Mouse (Mus musculus) macrophage (primary cell): ENCODE results near the gene H2afz. TPM values are rescaled to one million over a fixed set of nuclear protein-coding genes. Genes with fewer than 3 reads are reported as not detected.
"Not testable (repeated sequence)": the region's sequence is repeated elsewhere in the genome, so short reads cannot be mapped to it uniquely, and the experiment has no call there.

Experiments
- H3K27ac ChIP-seq: fragments of 350-480 bp; formaldehyde crosslinking; 2 replicates; pipeline ENCODE4 v1.9.0; 2021
- H3K36me3 ChIP-seq: fragments of 350-480 bp; formaldehyde crosslinking; 2 replicates; pipeline ENCODE4 v1.9.0; 2021; ENCODE audit errors: inconsistent target
- H3K4me3 ChIP-seq: fragments of 350-480 bp; formaldehyde crosslinking; 2 replicates; pipeline ENCODE4 v1.9.0; 2021; ENCODE audit errors: inconsistent target
- H3K79me2 ChIP-seq: fragments of 350-480 bp; formaldehyde crosslinking; 2 replicates; pipeline ENCODE4 v1.9.0; 2021; ENCODE audit errors: inconsistent target
- WGBS: methylation state at CpG from one replicate; pipeline ENCODE4 v1.1.7; 2026; ENCODE audit warnings: inconsistent platforms; ENCODE audit not compliant: missing documents; 5-methylcytosine and 5-hydroxymethylcytosine counted together
- polyA plus RNA-seq: library from polyadenylated mRNA; stranded (reverse); fragments of 250-400 nt; gene quantifications from 3 replicates; pipeline ENCODE4 v1.2.4, GENCODE M21; 2018; ENCODE audit warnings: inconsistent platforms

H2afz gene
- polyA plus RNA-seq, 1 experiment from 2014 or later, result 124 TPM

DNA sequence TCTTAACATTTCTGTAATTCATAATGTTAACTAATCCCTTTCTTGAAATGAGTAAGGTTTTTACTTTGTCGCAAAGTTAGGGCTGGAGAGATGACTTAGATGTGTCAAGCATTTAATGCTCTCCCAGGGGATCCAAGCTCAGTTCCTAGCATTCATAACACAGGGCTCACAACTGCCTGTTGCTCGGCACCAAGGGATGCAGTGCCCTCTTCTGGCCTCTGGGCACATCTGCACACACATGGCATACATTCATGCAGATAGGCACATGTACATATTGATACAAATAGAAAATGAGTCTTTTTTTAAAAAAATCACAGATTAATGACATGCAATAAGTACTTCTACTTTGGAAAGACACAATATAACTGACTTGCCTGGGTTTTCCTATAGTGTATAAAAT is 13.1 kb upstream of the H2afz start:
- 96% methylated on average over 2 of the region's 2 CpGs for WGBS
- H3K4me3 ChIP-seq, result no peak overlapping the region
- no peaks in the 10 kb centered on the region for H3K36me3 ChIP-seq
- H3K27ac ChIP-seq, result no peak overlapping the region
- no peaks in the 10 kb centered on the region for H3K79me2 ChIP-seq

GRCm38 (mm10) chr3:137853011-137853410 is 11.3 kb upstream of the H2afz start:
- H3K36me3 ChIP-seq, H3K79me2 ChIP-seq, H3K4me3 ChIP-seq: not testable (repeated sequence)
- peak overlapping the region; percentile 19; the same call in 1 of the 2 replicates for H3K27ac ChIP-seq
- WGBS, result 63% methylated on average over 1 of the region's 1 CpGs

GRCm38 (mm10) chr3:137855328-137855727 is 9.0 kb upstream of the H2afz start:
- Histone ChIP-seq H3K79me2 (no peaks in the 10 kb centered on the region), H3K36me3 (no peaks in the 10 kb centered on the region), H3K27ac (no peak overlapping the region), H3K4me3 (no peak overlapping the region)
- 81% methylated on average over 3 of the region's 3 CpGs for WGBS

GRCm38 (mm10) chr3:137856061-137856460 is 8.2 kb upstream of the H2afz start:
- Histone ChIP-seq H3K36me3 (no peaks in the 10 kb centered on the region), H3K4me3 (no peak overlapping the region), H3K79me2 (no peaks in the 10 kb centered on the region), H3K27ac (no peak overlapping the region)
- WGBS, result 77% methylated on average over 7 of the region's 7 CpGs

- peaks cover 7% of the 10 kb centered on the region for H3K79me2 ChIP-seq
- H3K27ac ChIP-seq, result no peak overlapping the region
- H3K4me3 ChIP-seq, result no peak overlapping the region
- no peaks in the 10 kb centered on the region for H3K36me3 ChIP-seq
- 55% methylated on average over 8 of the region's 8 CpGs for WGBS
Observed at GRCm38 (mm10) chr3:137860394-137861170, 3.7 kb upstream of the H2afz start.

DNA sequence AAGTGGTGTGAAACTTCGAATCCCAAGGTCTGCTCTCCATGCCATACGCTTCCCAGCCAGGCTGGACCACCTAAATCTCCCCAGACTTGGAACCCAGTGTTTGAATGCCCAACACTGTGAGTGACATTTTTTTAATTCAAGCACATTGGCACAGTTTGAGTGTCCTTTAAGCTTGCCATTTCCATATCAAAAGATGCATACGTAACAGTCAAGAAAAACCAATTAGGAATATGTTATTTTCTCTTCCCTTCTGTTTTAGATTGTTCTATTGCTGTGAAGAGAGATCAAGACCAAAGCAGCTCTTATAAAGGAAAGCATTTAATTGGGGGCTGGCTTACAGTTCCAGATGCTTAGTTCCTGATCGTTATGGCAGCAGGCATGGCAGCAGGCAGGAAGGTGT is 2.9 kb upstream of the H2afz start:
- no peaks in the 10 kb centered on the region for H3K36me3 ChIP-seq
- no peak overlapping the region for H3K27ac ChIP-seq
- WGBS, result 94% methylated on average over 4 of the region's 4 CpGs
- H3K4me3 ChIP-seq, result no peak overlapping the region
- peaks cover 14% of the 10 kb centered on the region for H3K79me2 ChIP-seq

GRCm38 (mm10) chr3:137862600-137862999 is 1.7 kb upstream of the H2afz start:
- no peak overlapping the region for H3K4me3 ChIP-seq
- 100% methylated on average over 3 of the region's 3 CpGs for WGBS

GRCm38 (mm10) chr3:137863330-137864123 is 760 bp upstream of the H2afz start:
- WGBS, result 39% methylated on average over 22 of the region's 22 CpGs
- H3K27ac ChIP-seq, result peak overlapping the region; percentile 82
- no peaks in the 10 kb centered on the region for H3K36me3 ChIP-seq
- peak overlapping the region; percentile 52 for H3K4me3 ChIP-seq
- peaks cover 25% of the 10 kb centered on the region for H3K79me2 ChIP-seq

More at GRCm38 (mm10) chr3:137862600-137862999, 1.7 kb upstream of the H2afz start:
- Histone ChIP-seq H3K27ac (no peak overlapping the region), H3K36me3 (no peaks in the 10 kb centered on the region), H3K79me2 (peaks cover 20% of the 10 kb centered on the region)

DNA sequence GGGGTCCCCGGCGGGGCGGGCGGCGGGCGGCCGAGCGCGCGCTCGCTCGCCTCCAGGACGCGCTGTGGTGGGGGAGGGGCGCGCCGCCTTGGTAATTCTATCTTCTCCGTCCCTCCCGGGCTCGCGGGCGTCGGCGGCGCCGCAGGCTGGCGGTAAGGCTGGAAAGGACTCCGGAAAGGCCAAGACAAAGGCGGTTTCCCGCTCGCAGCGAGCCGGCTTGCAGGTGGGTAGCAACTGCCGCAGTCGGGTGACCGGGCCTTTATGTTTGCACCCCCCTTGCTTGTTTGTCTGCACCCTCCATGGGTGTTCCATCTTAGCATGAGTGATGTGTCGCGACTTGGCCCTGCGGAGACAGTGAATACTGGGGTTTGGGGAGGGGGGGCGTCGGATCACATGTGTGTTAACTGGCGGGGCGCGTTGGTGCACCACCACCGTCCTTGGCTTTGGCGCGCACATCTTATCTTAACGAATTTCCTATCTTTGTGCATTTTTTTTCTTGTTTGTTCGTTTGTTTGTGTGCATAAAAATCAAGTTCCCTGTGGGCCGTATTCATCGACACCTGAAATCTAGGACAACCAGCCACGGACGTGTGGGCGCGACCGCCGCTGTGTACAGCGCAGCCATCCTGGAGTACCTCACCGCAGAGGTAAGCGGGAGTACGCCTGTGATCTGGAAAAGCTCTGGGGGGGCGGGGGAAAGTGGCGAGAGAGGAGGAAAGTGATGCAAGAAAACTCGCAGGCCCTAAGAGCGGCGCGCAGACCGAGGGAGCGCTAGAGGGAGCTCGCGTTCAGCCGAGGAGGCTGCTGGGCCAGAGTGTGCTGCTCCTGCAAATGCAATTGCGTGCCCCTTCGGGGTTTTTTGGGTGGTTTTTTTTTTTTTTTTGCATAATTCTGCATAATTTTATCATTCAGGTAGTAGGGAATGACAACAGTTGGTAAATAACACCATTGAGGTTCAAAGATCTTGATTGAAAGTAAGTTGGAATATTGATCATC is 998 bp downstream of the H2afz start:
- Histone ChIP-seq H3K79me2 (peaks cover 36% of the 10 kb centered on the region), H3K27ac (peak overlapping the region; percentile 75), H3K4me3 (peak overlapping the region; percentile 77), H3K36me3 (no peaks in the 10 kb centered on the region)
- WGBS, result under 1% methylated on average over 62 of the region's 74 CpGs

- peaks cover 54% of the 10 kb centered on the region for H3K79me2 ChIP-seq
- 24% methylated on average over 2 of the region's 2 CpGs for WGBS
- peak overlapping the region; percentile 10; the same call in 1 of the 2 replicates for H3K4me3 ChIP-seq
- H3K36me3 ChIP-seq, result no peaks in the 10 kb centered on the region
- H3K27ac ChIP-seq, result peak overlapping the region; percentile 46
Observed at GRCm38 (mm10) chr3:137867133-137867436, 2.8 kb downstream of the H2afz start.

GRCm38 (mm10) chr3:137867437-137868093 is 3.3 kb downstream of the H2afz start, which contains the start of gene Dnajb14:
Gene Dnajb14 (plus strand): TSS chr3:137867675.
- Histone ChIP-seq H3K79me2 (peaks cover 59% of the 10 kb centered on the region), H3K36me3 (no peaks in the 10 kb centered on the region), H3K4me3 (peak within 1 kb of the TSS; percentile 71), H3K27ac (peak within 1 kb of the TSS; percentile 83)
- 1% methylated on average over 60 of the region's 94 CpGs for WGBS

DNA sequence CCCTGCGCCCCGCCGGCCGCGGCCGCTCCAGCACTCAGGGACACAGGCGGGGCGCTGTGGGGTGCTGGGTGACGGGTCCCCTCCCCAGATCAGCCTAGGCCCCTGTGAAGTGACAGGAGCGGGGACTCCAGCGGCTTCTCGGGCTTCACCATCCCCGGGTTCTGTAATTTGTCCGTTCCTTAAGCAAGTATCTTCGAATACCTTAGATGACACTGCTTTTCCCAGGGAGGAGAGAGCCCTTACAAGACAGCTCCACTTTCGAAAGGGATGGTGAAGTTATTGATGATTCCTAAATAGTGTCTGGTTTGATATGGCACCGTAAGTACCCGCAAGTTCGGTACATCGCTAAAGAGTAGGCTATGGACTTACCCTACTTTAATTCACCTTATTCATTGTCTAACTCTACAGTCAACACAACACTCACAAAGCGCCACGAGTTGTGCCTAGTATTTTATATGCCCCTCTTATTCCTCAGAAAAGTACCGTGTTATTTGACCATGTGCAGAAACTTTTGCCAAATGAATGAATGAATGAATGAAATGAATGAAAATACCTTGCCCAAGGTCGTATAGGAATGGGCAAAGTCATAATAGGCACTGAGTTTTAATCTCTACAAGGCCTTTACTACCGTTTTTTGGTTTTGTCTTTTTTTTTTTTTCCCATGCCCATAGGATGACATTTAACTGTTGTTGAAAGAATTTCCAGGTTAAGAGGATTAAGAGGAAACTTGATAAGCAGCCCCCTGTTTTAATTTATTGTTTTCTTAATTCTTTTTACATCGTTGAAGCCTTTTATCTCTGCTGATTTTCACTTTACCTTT is 4.0 kb downstream of the H2afz start:
- Histone ChIP-seq H3K79me2 (peaks cover 66% of the 10 kb centered on the region), H3K4me3 (peak overlapping the region; percentile 71), H3K27ac (peak overlapping the region; percentile 83), H3K36me3 (no peaks in the 10 kb centered on the region)
- WGBS, result 2% methylated on average over 26 of the region's 26 CpGs

- peak overlapping the region; percentile 83 for H3K27ac ChIP-seq
- H3K36me3 ChIP-seq, result peaks cover 4% of the 10 kb centered on the region; the same call in 1 of the 2 replicates
- 34% methylated on average over 9 of the region's 9 CpGs for WGBS
- H3K79me2 ChIP-seq, result peaks cover 77% of the 10 kb centered on the region
- H3K4me3 ChIP-seq, result no peak overlapping the region; the same call in 1 of the 2 replicates
Observed at GRCm38 (mm10) chr3:137869395-137869794, 5.1 kb downstream of the H2afz start.
